Mouse (Mus musculus) spleen, adult 2 months (tissue): Measurements from ENCODE around the gene Gnpat. TPM values are rescaled to one million over a fixed set of nuclear protein-coding genes. Genes with fewer than 3 reads are reported as not detected.

Source experiments
- DNase-seq, 2 experiments: peaks; one replicate each; pipeline versions ENCODE4 v3.0.0 to v3.0.0-alpha.2; 2012 to 2021; ENCODE audit warnings: low spot score in 2 of 2, low read depth in 1 of 2
- H3K27ac ChIP-seq: fragments of 200-500 bp; 2 replicates; pipeline ENCODE4 v1.5.1; 2012; ENCODE audit warnings: low read length, inconsistent platforms; ENCODE audit not compliant: insufficient read depth
- H3K27me3 ChIP-seq: fragments of 200-500 bp; 2 replicates; pipeline ENCODE4 v1.6.1; 2012; ENCODE audit warnings: mild to moderate bottlenecking, moderate library complexity, low read length, inconsistent platforms; ENCODE audit not compliant: control insufficient read depth, insufficient read depth
- H3K36me3 ChIP-seq: fragments of 200-500 bp; 2 replicates; pipeline ENCODE4 v1.6.1; 2012; ENCODE audit warnings: mild to moderate bottlenecking, low read length, inconsistent platforms; ENCODE audit not compliant: control insufficient read depth, insufficient read depth
- H3K4me1 ChIP-seq: fragments of 200-500 bp; 2 replicates; pipeline ENCODE4 v1.6.1; 2011; ENCODE audit warnings: inconsistent platforms; ENCODE audit not compliant: control insufficient read depth, insufficient read depth, insufficient read length
- H3K4me3 ChIP-seq: fragments of 200-500 bp; 2 replicates; pipeline ENCODE4 v1.5.1; 2011; ENCODE audit warnings: mild to moderate bottlenecking, inconsistent platforms; ENCODE audit not compliant: insufficient read depth, insufficient read length; ENCODE audit errors: extremely low read depth
- CTCF ChIP-seq: fragments of 200-500 bp; IDR thresholded peaks from 2 replicates; pipeline ENCODE4 v1.5.1; 2011; ENCODE audit warnings: mild to moderate bottlenecking, inconsistent platforms; ENCODE audit not compliant: insufficient read depth, insufficient read length, insufficient replicate concordance; ENCODE audit errors: extremely low read depth
- POLR2A ChIP-seq: fragments of 200-500 bp; IDR thresholded peaks from 2 replicates; pipeline ENCODE4 v1.6.1; 2011; ENCODE audit warnings: low read depth, low read length, inconsistent platforms
- whole genome bisulfite sequencing: fragments of 180-500 bp; shearing (Covaris S2); methylation state at CpG from one replicate; pipeline ENCODE4 v1.1.7; 2018; 5-methylcytosine and 5-hydroxymethylcytosine counted together
- polyA plus RNA-seq: library from polyadenylated mRNA; depleted of rRNA; stranded (reverse); fragments of >200 nt; gene quantifications from 2 replicates; pipeline ENCODE4 v1.2.3, GENCODE M21; 2012

Gnpat gene
- polyA plus RNA-seq, 1 experiment, result 36.0 TPM

GRCm38 (mm10) chr8:124866669-124867068 is 3.8 kb downstream of the Gnpat start:
- Histone ChIP-seq H3K27me3 (no peaks in the 10 kb centered on the region), H3K4me3 (no peak overlapping the region), H3K27ac (no peak overlapping the region), H3K4me1 (peaks cover 14% of the 10 kb centered on the region; the same call in 1 of the 2 replicates), H3K36me3 (peaks cover 5% of the 10 kb centered on the region)
- whole genome bisulfite sequencing, result 37% methylated on average over 3 of the region's 3 CpGs
- no peak for DNase-seq
- TF ChIP-seq CTCF (no peak), POLR2A (no peak)

GRCm38 (mm10) chr8:124867126-124867525 is 4.3 kb downstream of the Gnpat start:
- Histone ChIP-seq H3K27ac (no peak overlapping the region), H3K4me1 (peaks cover 13% of the 10 kb centered on the region; the same call in 1 of the 2 replicates), H3K4me3 (no peak overlapping the region), H3K36me3 (peaks cover 8% of the 10 kb centered on the region), H3K27me3 (no peaks in the 10 kb centered on the region)
- WGBS, result 86% methylated on average over 2 of the region's 2 CpGs
- no peak for DNase-seq
- TF ChIP-seq POLR2A (no peak), CTCF (no peak)

- 90% methylated on average over 6 of the region's 6 CpGs for WGBS
- peaks cover 11% of the 10 kb centered on the region; the same call in 1 of the 2 replicates for H3K4me1 ChIP-seq
Observed at GRCm38 (mm10) chr8:124869708-124870107, 6.9 kb downstream of the Gnpat start.

GRCm38 (mm10) chr8:124871474-124871873 is 8.6 kb downstream of the Gnpat start:
- H3K27me3 ChIP-seq, result no peaks in the 10 kb centered on the region
- no peak for DNase-seq
- TF ChIP-seq CTCF, result no peak
- TF ChIP-seq POLR2A, result no peak
- H3K36me3 ChIP-seq, result peaks cover 34% of the 10 kb centered on the region
- 98% methylated on average over 7 of the region's 7 CpGs for WGBS
- no peak overlapping the region for H3K27ac ChIP-seq
- 0 out of 2 replicates have a peak, but pooled peaks cover 3% of the 10 kb centered on the region for H3K4me1 ChIP-seq
- H3K4me3 ChIP-seq, result no peak overlapping the region

More at GRCm38 (mm10) chr8:124869708-124870107, 6.9 kb downstream of the Gnpat start:
- DNase-seq, result no peak
- Histone ChIP-seq H3K27me3 (no peaks in the 10 kb centered on the region), H3K27ac (no peak overlapping the region), H3K4me3 (no peak overlapping the region), H3K36me3 (peaks cover 25% of the 10 kb centered on the region)
- TF ChIP-seq POLR2A (no peak), CTCF (no peak)

- H3K36me3 ChIP-seq, result peaks cover 40% of the 10 kb centered on the region
Observed at GRCm38 (mm10) chr8:124872081-124872480, 9.2 kb downstream of the Gnpat start.

GRCm38 (mm10) chr8:124872690-124873089 is 9.9 kb downstream of the Gnpat start:
- TF ChIP-seq CTCF (no peak), POLR2A (no peak)
- no peak overlapping the region for H3K4me3 ChIP-seq
- H3K27me3 ChIP-seq, result no peaks in the 10 kb centered on the region
- no peak for DNase-seq
- peaks cover 42% of the 10 kb centered on the region for H3K36me3 ChIP-seq
- no peaks in the 10 kb centered on the region for H3K4me1 ChIP-seq
- H3K27ac ChIP-seq, result no peak overlapping the region
- 90% methylated on average over 5 of the region's 5 CpGs for WGBS

More at GRCm38 (mm10) chr8:124872081-124872480, 9.2 kb downstream of the Gnpat start:
- Histone ChIP-seq H3K27ac (no peak overlapping the region), H3K27me3 (no peaks in the 10 kb centered on the region), H3K4me1 (no peaks in the 10 kb centered on the region), H3K4me3 (no peak overlapping the region)
- no peak for DNase-seq
- 98% methylated on average over 7 of the region's 7 CpGs for WGBS
- TF ChIP-seq POLR2A, result no peak
- TF ChIP-seq CTCF, result no peak

GRCm38 (mm10) chr8:124878141-124878540 is 15.3 kb downstream of the Gnpat start:
- Histone ChIP-seq H3K4me1 (no peaks in the 10 kb centered on the region), H3K4me3 (no peak overlapping the region), H3K27ac (no peak overlapping the region), H3K36me3 (peaks cover 66% of the 10 kb centered on the region), H3K27me3 (no peaks in the 10 kb centered on the region)
- 88% methylated on average over 5 of the region's 5 CpGs for WGBS
- TF ChIP-seq CTCF (no peak), POLR2A (no peak)
- no peak for DNase-seq
